ENCODE assay signal across 25 mouse cellular contexts in genomic region chr14:26610689-26611088, GRCm38 (mm10).
"Had no signal": no experiment of that assay in that cellular context is flagged by ENCODE, and none has a peak within 500 bp of the region (broad histone marks: within the 10 kb centered on the region; RNA-seq: fewer than 3 reads in every experiment).

No protein-coding gene starts in this region.

- DNase-seq: gastrocnemius, postnatal 14 days; gastrocnemius, postnatal 36 days; heart, adult 18-20 months; heart, postnatal 14 days; heart, postnatal 36 days; kidney, adult 11 months; kidney, adult 2 months; kidney, adult 9 months; kidney, postnatal 14 days; kidney, postnatal 36 days; layer of hippocampus, adult 9-11 months; layer of hippocampus, postnatal 36 days; left cerebral cortex, postnatal 4 days had no signal

- H3K9me3 ChIP-seq: heart, embryonic 10.5 days; heart, embryonic 13.5 days; heart, embryonic 15.5 days; hindbrain, embryonic 13.5 days; hindbrain, embryonic 15.5 days; kidney, embryonic 15.5 days; limb, embryonic 13.5 days; limb, embryonic 15.5 days; liver, embryonic 12.5 days had no signal

- H3K27me3 ChIP-seq: heart, embryonic 13.5 days; heart, embryonic 15.5 days; hindbrain, embryonic 13.5 days; hindbrain, embryonic 15.5 days; kidney, embryonic 15.5 days; limb, embryonic 13.5 days; limb, embryonic 15.5 days; liver, embryonic 12.5 days had no signal

- ATAC-seq: hindbrain, postnatal 0 days; intestine, embryonic 16.5 days; liver, embryonic 12.5 days had no signal

- H3K4me2 ChIP-seq: heart, embryonic 13.5 days; heart, embryonic 15.5 days; hindbrain, embryonic 13.5 days; hindbrain, embryonic 15.5 days; kidney, embryonic 15.5 days; limb, embryonic 13.5 days; limb, embryonic 15.5 days; liver, embryonic 12.5 days had no signal

- H3K4me1 ChIP-seq: heart, embryonic 10.5 days; heart, embryonic 13.5 days; heart, embryonic 15.5 days; hindbrain, embryonic 13.5 days; hindbrain, embryonic 15.5 days; kidney, embryonic 15.5 days; limb, embryonic 13.5 days; limb, embryonic 15.5 days; liver, embryonic 12.5 days had no signal

- H3K9ac ChIP-seq: heart, embryonic 13.5 days; heart, embryonic 15.5 days; hindbrain, embryonic 13.5 days; hindbrain, embryonic 15.5 days; kidney, embryonic 15.5 days; limb, embryonic 13.5 days; limb, embryonic 15.5 days; liver, embryonic 12.5 days had no signal

- H3K27ac ChIP-seq: heart, embryonic 10.5 days; heart, embryonic 13.5 days; heart, embryonic 15.5 days; hindbrain, embryonic 13.5 days; hindbrain, embryonic 15.5 days; hindbrain, postnatal 0 days; kidney, embryonic 15.5 days; kidney, postnatal 0 days; limb, embryonic 13.5 days; limb, embryonic 15.5 days; liver, embryonic 12.5 days had no signal

- H3K4me3 ChIP-seq: heart, embryonic 10.5 days; heart, embryonic 13.5 days; heart, embryonic 15.5 days; hindbrain, embryonic 13.5 days; hindbrain, embryonic 15.5 days; kidney, embryonic 15.5 days; limb, embryonic 13.5 days; limb, embryonic 15.5 days; liver, embryonic 12.5 days had no signal
